Mouse (Mus musculus) megakaryocyte, adult 5-6 weeks (primary cell): Measurements from ENCODE around the gene Gm20503. TPM values are rescaled to one million over a fixed set of nuclear protein-coding genes. Genes with fewer than 3 reads are reported as not detected.

Source experiments
- ATAC-seq: 2 replicates; pipeline ENCODE4 v1.8.0; 2016; ENCODE audit warnings: mild to moderate bottlenecking, inconsistent platforms; ENCODE audit not compliant: poor library complexity, severe bottlenecking
- total RNA-seq, 2 experiments: library from RNA; stranded (forward) in 1 of 2; stranded (reverse) in 1 of 2; fragments of 153-499, 151-499 nt in 1 of 2; fragments of 221-1000, 200-1000 nt in 1 of 2; gene quantifications; 2 replicates each; pipeline versions ENCODE4 v1.2.3 to v1.2.4; 2015 to 2017

The Gm20503 gene
- total RNA-seq, 2 experiments from 2014 or later = not detected

GRCm38 (mm10) chr4:59006211-59006610 lies 3.2 kb downstream of the Gm20503 start:
- no peak for ATAC-seq

- ATAC-seq = no peak
Measured at GRCm38 (mm10) chr4:59007016-59007415, 4.0 kb downstream of the Gm20503 start.

- ATAC-seq = no peak
Measured at GRCm38 (mm10) chr4:59007974-59008373, 5.0 kb downstream of the Gm20503 start.

GRCm38 (mm10) chr4:59009186-59009585 lies 6.2 kb downstream of the Gm20503 start:
- ATAC-seq = peak; percentile 82

DNA sequence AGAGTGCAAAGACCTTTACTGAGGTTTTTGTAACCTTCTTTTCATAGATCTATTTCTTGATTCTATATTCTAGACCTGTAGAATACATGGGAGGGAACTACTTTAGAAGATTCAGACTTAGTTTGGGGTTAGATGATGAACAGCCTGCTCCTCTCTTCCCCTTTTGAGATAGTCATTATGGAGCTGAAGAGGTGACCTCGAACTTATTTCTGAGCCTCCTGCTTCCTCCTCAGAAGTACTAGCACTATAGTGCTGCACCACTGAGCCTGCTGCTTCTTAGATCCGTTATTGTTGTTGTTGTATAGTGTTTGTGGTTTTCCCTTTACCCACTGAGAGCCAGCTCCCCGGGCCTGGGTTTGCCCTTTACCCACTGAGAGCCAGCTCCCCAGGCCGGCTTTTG lies 6.7 kb downstream of the Gm20503 start:
- ATAC-seq = peak; percentile 51

DNA sequence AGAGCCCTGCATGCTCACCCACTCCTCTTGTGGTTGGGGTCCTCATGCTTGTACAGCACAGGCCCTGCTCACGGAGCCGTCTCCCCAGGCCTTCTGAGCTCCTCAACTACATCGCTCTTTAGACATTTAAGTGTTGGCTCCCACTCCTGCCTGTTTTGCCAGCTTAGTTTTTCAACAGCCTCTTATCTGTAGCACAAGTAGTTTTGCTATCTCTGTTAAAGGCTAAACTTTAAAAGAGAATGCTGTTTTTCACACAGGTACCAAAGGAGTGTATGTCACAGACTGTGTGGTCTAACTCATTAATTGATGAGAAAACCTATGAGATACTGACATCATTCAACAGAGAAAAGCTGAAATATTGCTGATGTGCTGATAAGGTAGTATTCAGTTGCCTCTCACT lies 8.4 kb downstream of the Gm20503 start:
- ATAC-seq = no peak

GRCm38 (mm10) chr4:59015181-59015580 lies 12.2 kb downstream of the Gm20503 start:
- no peak for ATAC-seq

GRCm38 (mm10) chr4:59016922-59017321 lies 13.9 kb downstream of the Gm20503 start:
- ATAC-seq = no peak

- ATAC-seq = no peak
Measured at GRCm38 (mm10) chr4:59034325-59034917, 31.4 kb downstream of the Gm20503 start.

DNA sequence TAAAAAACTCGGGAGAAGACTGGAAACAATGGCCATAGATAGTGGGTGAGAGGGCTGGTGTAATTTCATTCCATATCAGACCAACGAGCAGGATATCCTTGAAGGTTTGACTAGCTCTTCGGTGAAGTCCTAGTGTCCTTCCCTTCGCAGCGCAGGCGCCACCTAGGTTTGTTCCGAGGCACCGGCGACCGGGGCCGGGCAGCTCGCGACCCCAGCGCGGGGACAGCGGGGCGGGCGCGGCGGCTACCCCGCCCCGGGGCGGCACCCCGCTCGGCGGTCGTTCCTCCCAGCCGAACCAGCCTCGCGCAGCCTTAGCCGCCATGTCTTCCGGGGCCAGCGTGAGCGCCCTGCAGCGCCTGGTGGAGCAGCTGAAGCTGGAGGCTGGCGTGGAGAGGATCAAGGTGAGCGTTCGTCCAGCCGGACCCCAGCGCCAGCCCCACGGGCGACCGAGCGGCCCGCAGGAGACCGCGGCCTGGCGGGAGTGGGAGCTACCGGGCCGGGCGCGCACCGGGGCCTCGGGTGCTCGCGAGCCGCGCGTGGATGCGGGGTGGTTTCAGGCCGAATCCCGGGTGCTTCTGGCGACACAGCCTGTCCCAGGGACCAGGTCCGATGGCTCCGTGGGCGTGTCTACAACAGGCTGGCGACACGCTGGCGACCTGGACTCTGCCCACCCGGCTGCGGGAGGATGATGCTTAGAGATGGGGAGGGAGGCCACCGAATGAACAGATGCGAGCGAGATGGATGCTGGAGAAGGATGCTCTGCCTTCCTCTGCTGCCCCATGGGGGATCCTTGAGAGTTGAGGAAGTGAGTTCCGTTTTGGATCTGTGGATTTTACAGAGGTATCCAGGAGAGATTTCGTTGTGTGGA lies 32.1 kb downstream of the Gm20503 start, which contains the start of gene Gng10:
Gene Gng10 (plus strand): TSS at position 171 of the 868 bp plus-strand sequence.
- ATAC-seq = peak; percentile 69

DNA sequence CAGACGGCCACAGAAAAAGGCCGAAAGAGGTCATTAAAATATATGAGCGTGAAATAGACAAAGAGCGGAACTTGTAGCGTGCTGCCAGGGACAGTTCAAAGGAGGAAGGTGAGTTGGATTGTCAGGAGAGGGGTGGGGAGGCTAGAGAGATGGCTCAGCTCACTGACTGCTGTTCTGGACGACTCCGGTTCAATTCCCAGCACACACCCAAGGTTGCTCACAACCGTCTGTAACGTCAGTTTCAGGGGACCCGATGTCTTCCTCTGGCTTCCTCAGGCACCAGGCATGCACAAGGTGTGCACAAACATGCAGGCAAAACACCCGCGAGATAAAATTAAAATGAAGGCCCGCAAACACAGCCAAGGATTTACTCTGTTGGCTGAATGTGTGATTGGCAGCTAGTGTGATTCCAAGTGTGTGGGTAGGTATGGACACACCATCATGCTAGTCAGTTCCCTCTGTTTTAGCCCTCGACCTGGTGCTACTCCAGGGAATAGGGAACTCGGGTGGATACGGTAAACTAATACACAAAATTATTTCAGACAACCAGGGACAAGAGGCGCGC lies 32.9 kb downstream of the Gm20503 start:
- ATAC-seq = peak; percentile 12; the same call in 1 of the 2 replicates

DNA sequence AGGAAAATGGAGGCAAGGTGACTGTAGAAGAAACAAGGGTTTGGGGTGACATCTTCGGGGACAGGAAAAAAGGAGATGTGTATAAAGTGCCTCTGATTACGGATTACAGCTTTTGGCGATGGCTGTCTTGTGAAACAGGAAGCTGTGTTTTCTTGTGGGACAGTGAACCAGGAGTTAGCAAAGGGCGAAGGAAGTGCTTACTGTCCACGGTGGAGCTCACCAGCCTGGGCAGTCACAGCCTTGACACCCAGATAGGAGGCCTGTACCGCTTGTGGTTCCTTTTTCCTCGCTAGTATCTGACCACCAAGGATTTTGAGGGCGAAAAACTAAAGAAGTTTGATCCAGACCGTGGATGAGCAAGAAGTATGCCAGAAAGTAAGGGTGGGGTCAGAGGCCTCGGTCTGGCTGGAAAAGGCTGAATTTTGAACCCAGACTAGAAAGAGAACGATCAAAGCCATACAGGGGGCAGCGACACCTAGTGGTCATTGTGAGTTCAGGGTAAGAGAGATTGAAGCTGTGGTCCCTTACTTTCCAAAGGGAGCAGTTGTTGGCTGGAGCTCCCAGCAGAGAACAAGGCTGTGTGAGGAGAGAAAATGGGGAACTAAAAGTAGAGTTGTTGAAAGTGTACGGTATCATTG lies 33.6 kb downstream of the Gm20503 start:
- ATAC-seq = peak; percentile 65

DNA sequence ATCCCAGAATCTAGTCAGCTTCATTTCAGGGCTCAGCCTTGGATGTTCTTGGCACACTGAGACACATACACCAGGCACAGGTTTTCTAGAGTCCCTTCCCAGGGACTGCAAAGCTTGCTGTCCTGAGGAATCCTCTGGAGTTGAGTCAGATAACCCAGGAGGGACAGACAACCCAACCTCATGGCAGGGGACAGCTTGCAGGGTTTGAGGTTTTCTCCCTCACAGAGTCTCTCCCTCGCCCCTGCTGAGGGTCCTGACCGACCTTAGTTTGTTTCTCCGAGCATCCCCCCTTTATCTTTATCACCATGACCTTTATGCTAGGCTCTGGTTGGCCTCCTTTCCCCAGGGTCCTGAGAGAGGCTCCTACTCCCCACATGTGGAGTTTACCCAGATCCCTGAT lies 34.5 kb downstream of the Gm20503 start:
- no peak for ATAC-seq

GRCm38 (mm10) chr4:59040397-59041287 lies 37.6 kb downstream of the Gm20503 start:
- peak; percentile 45 for ATAC-seq

DNA sequence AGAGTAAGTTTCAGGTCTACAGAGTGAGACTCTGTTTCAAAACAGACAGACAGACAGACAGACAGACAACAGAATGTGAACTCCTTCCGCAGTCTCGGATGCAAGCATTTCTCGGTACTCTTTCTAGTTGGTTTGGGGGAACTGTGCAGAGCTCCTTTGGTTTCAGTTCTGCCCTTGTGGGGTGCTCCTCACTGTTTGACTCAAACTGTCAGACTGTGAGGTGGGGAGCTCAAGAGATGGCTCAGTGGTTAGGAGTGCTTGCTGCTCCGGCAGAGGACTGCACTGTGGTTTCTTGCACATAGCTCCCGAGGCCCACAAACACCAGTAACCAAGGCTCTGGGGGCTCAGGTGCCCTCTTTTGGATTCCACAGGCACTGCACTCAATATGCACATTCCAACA lies 40.1 kb downstream of the Gm20503 start:
- ATAC-seq = peak; percentile 77

- no peak for ATAC-seq
Measured at GRCm38 (mm10) chr4:59043891-59044290, 40.9 kb downstream of the Gm20503 start.

DNA sequence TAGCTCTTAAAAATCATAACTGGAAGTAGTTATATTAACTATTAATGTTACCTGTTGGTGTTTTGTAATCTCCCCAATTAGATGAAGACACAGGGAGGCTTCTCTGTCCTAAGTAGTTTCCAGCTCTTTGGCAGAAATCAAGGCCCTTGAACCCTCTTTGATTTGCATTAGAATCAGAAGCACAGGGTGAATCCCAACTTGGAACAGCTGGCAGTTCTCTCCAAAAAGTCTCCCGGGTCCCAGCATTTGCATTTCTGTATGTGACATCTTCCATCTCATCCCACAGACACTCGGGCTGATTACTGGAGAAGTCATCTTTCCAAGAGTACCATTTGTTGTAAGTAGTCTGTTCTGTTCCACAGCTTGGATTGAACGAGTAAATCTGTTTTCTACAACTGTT lies 44.2 kb downstream of the Gm20503 start:
- ATAC-seq = no peak

- ATAC-seq = no peak
Measured at GRCm38 (mm10) chr4:59051081-59051480, 48.1 kb downstream of the Gm20503 start.

- ATAC-seq = no peak
Measured at GRCm38 (mm10) chr4:59057929-59058328, 54.9 kb downstream of the Gm20503 start.

DNA sequence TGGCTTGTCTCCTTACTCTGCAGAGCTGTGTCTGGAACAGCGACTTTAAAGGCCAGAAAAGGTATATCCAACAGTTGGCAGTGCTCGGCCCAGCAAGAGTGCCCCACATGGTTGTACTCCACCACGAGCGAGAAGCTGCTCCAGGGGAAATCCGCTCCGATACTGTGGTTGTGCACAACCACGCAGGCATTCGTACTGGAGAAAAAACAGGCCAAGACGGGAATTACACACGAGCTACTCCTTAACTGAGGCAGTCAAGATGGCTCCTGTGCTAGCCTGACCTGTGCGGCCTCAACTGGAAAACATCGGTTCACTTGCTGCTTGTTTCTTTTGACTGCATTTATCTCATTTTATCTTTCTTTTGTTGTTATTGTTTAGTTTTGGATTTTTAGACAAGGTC lies 59.5 kb downstream of the Gm20503 start:
- no peak for ATAC-seq
